Mouse (Mus musculus) kidney, postnatal 0 days (tissue): ENCODE results near the gene Zfp28. TPM values are rescaled to one million over a fixed set of nuclear protein-coding genes. Genes with fewer than 3 reads are reported as not detected.

ENCODE experiments used
- ATAC-seq: fragments of 200-750 bp; cut with Nextera tagmentation; replicated peaks from 2 replicates; pipeline ENCODE4 v1.8.0; 2017; ENCODE audit warnings: low read depth, moderate number of reproducible peaks, moderate TSS enrichment, moderate library complexity; ENCODE audit not compliant: low FRiP score
- DNase-seq: peaks from one replicate; pipeline ENCODE4 v3.0.0-alpha.2; 2016; ENCODE audit warnings: low spot score
- H3K27ac ChIP-seq: fragments of 300-500 bp; sonication (generic); 2 replicates; pipeline ENCODE4 v1.5.1; 2014; ENCODE audit warnings: mild to moderate bottlenecking
- H3K27me3 ChIP-seq: fragments of 300-500 bp; sonication (generic); 2 replicates; pipeline ENCODE4 v1.6.1; 2014; ENCODE audit warnings: low read length, mixed read lengths; ENCODE audit not compliant: insufficient read depth
- H3K36me3 ChIP-seq: fragments of 300-500 bp; sonication (generic); 2 replicates; pipeline ENCODE4 v1.6.1; 2014; ENCODE audit warnings: low read length, mixed read lengths; ENCODE audit not compliant: insufficient read depth
- H3K4me1 ChIP-seq: fragments of 300-500 bp; sonication (generic); replicated peaks from 2 replicates; pipeline ENCODE4 v1.6.1; 2014; ENCODE audit warnings: antibody characterized with exemption, low read length, mixed read lengths; ENCODE audit not compliant: insufficient read depth
- H3K4me2 ChIP-seq: fragments of 300-500 bp; sonication (generic); 2 replicates; pipeline ENCODE4 v1.6.1; 2014; ENCODE audit warnings: mild to moderate bottlenecking, low read length, moderate library complexity, mixed read lengths
- H3K4me3 ChIP-seq: fragments of 300-500 bp; sonication (generic); replicated peaks from 2 replicates; pipeline ENCODE4 v1.5.1; 2014; ENCODE audit warnings: low read depth, low read length
- H3K9ac ChIP-seq: fragments of 300-500 bp; sonication (generic); 2 replicates; pipeline ENCODE4 v1.6.1; 2014; ENCODE audit warnings: low read depth, low read length
- H3K9me3 ChIP-seq: fragments of 300-500 bp; sonication (generic); replicated peaks from 2 replicates; pipeline ENCODE4 v1.6.1; 2016; ENCODE audit warnings: low read length, inconsistent platforms, mixed read lengths
- CTCF ChIP-seq: IDR thresholded peaks from 2 replicates; pipeline ENCODE4 v1.5.1; 2016; ENCODE audit warnings: antibody characterized with exemption, low read depth, mild to moderate bottlenecking, moderate library complexity
- WGBS: fragments of 180-500 bp; shearing (Covaris S2); extraction: QIAGEN DNeasy Blood & Tissue Kit; methylation state at CpG from one replicate; pipeline ENCODE4 v1.1.7; 2014; 5-methylcytosine and 5-hydroxymethylcytosine counted together
- polyA plus RNA-seq: library from polyadenylated mRNA; unstranded; fragments of >200 nt; fragmentation: Nextera tagmentation; extraction: Ambion mirVana; gene quantifications from 2 replicates; pipeline ENCODE4 v1.2.1, GENCODE M21; 2015

Zfp28 gene
- polyA plus RNA-seq, 1 experiment from 2014 or later, result 7.4 TPM

GRCm38 (mm10) chr7:6389449-6389848 lies 6.4 kb downstream of the Zfp28 start:
- Histone ChIP-seq H3K27me3 (no peaks in the 10 kb centered on the region), H3K4me3 (no peak overlapping the region), H3K27ac (no peak overlapping the region), H3K9me3 (no peaks in the 10 kb centered on the region), H3K36me3 (peaks cover 23% of the 10 kb centered on the region), H3K4me1 (no peaks in the 10 kb centered on the region), H3K9ac (no peak overlapping the region), H3K4me2 (no peak overlapping the region)
- ATAC-seq (no peak), DNase-seq (no peak)
- no peak for TF ChIP-seq CTCF
- 74% methylated on average over 5 of the region's 5 CpGs for WGBS

GRCm38 (mm10) chr7:6397996-6398975 lies 15.2 kb downstream of the Zfp28 start, which contains the start of gene Smim17:
Gene Smim17 (plus strand): TSS chr7:6398715.
- TF ChIP-seq CTCF, result no peak
- Histone ChIP-seq H3K9ac (peak within 1 kb of the TSS; percentile 53; the same call in 1 of the 2 replicates), H3K4me3 (peak within 1 kb of the TSS; percentile 45), H3K27me3 (no peaks in the 10 kb centered on the region), H3K4me1 (no peaks in the 10 kb centered on the region), H3K27ac (no peak within 1 kb of the TSS), H3K4me2 (peak within 1 kb of the TSS; percentile 70), H3K9me3 (no peaks in the 10 kb centered on the region), H3K36me3 (0 out of 2 replicates have a peak, but pooled peaks cover 5% of the 10 kb centered on the region)
- 25% methylated on average over 25 of the region's 25 CpGs for WGBS
- ATAC-seq (peak; percentile 54; the same call in 1 of the 2 replicates), DNase-seq (peak; percentile 60)

- Histone ChIP-seq H3K27me3 (no peaks in the 10 kb centered on the region), H3K9ac (no peak within 1 kb of the TSS), H3K9me3 (no peaks in the 10 kb centered on the region), H3K4me2 (no peak within 1 kb of the TSS), H3K36me3 (no peaks in the 10 kb centered on the region), H3K4me1 (no peaks in the 10 kb centered on the region), H3K4me3 (no peak within 1 kb of the TSS), H3K27ac (no peak within 1 kb of the TSS)
- TF ChIP-seq CTCF, result peak; percentile 19; the same call in 1 of the 2 replicates
- ATAC-seq (peak; percentile 97), DNase-seq (peak; percentile 98)
- WGBS, result under 1% methylated on average over 17 of the region's 17 CpGs
Observed at GRCm38 (mm10) chr7:6410043-6410442, 26.9 kb downstream of the Zfp28 start, which contains the start of gene Gm20715. Gene Gm20715 (plus strand): TSS chr7:6410277.

GRCm38 (mm10) chr7:6414626-6415441 lies 31.7 kb downstream of the Zfp28 start:
- no peak overlapping the region for H3K9ac ChIP-seq
- ATAC-seq (no peak), DNase-seq (no peak)
- no peak overlapping the region for H3K27ac ChIP-seq
- H3K36me3 ChIP-seq, result no peaks in the 10 kb centered on the region
- H3K4me2 ChIP-seq, result no peak overlapping the region
- H3K4me3 ChIP-seq, result no peak overlapping the region
- TF ChIP-seq CTCF, result no peak
- 5% methylated on average over 21 of the region's 22 CpGs for WGBS
- no peaks in the 10 kb centered on the region for H3K27me3 ChIP-seq
- no peaks in the 10 kb centered on the region for H3K9me3 ChIP-seq
- H3K4me1 ChIP-seq, result no peaks in the 10 kb centered on the region

GRCm38 (mm10) chr7:6415442-6415787 lies 32.3 kb downstream of the Zfp28 start:
- no peak for TF ChIP-seq CTCF
- DNase-seq (no peak), ATAC-seq (no peak)
- H3K36me3 ChIP-seq, result no peaks in the 10 kb centered on the region
- H3K27me3 ChIP-seq, result no peaks in the 10 kb centered on the region
- H3K9ac ChIP-seq, result no peak overlapping the region
- no peak overlapping the region for H3K4me3 ChIP-seq
- no peaks in the 10 kb centered on the region for H3K9me3 ChIP-seq
- H3K27ac ChIP-seq, result no peak overlapping the region
- WGBS, result 14% methylated on average over 8 of the region's 8 CpGs
- no peak overlapping the region for H3K4me2 ChIP-seq
- H3K4me1 ChIP-seq, result no peaks in the 10 kb centered on the region

GRCm38 (mm10) chr7:6419894-6420293 lies 36.8 kb downstream of the Zfp28 start:
- Histone ChIP-seq H3K9ac (no peak overlapping the region), H3K36me3 (no peaks in the 10 kb centered on the region), H3K4me3 (no peak overlapping the region), H3K4me2 (no peak overlapping the region), H3K27ac (no peak overlapping the region), H3K4me1 (no peaks in the 10 kb centered on the region), H3K27me3 (no peaks in the 10 kb centered on the region), H3K9me3 (no peaks in the 10 kb centered on the region)
- TF ChIP-seq CTCF, result no peak
- no peak for ATAC-seq
- WGBS, result 78% methylated on average over 6 of the region's 6 CpGs
- no peak for DNase-seq
